Mouse (Mus musculus) neutrophil, adult 5-6 weeks (primary cell): ENCODE results near the gene Omt2b. TPM values are rescaled to one million over a fixed set of nuclear protein-coding genes. Genes with fewer than 3 reads are reported as not detected.
"Not testable (repeated sequence)": the region's sequence is repeated elsewhere in the genome, so short reads cannot be mapped to it uniquely, and the experiment has no call there.

Experiments
- ATAC-seq: fragments of 151-379, 151-347 bp; 2 replicates; pipeline ENCODE4 v1.8.0; 2017; ENCODE audit warnings: mild to moderate bottlenecking, moderate TSS enrichment; ENCODE audit not compliant: insufficient number of reproducible peaks, poor library complexity, low FRiP score, severe bottlenecking; ENCODE audit errors: extremely low read depth
- total RNA-seq: library from RNA; stranded (forward); fragments of 200-1000 nt; gene quantifications from 2 replicates; pipeline ENCODE4 v1.2.3, GENCODE M21; 2017

The Omt2b gene
- not detected in 2 replicates for total RNA-seq

GRCm38 (mm10) chr9:78327289-78327688 lies at the start of gene Omt2b:
Omt2b (plus strand) TSS chr9:78327589.
- ATAC-seq: not testable (repeated sequence)

GRCm38 (mm10) chr9:78282002-78282711 lies 45.2 kb upstream of the Omt2b start:
- not testable (repeated sequence) for ATAC-seq

GRCm38 (mm10) chr9:78289063-78289462 lies 38.3 kb upstream of the Omt2b start:
- ATAC-seq: not testable (repeated sequence)

GRCm38 (mm10) chr9:78289723-78290122 lies 37.7 kb upstream of the Omt2b start, which contains the start of gene Gm10639:
Gm10639 (plus strand) TSS chr9:78289923.
- ATAC-seq: not testable (repeated sequence)

- ATAC-seq: not testable (repeated sequence)
These were observed 34.9 kb upstream of the Omt2b start for GRCm38 (mm10) chr9:78292462-78292861.

GRCm38 (mm10) chr9:78293683-78294082 lies 33.7 kb upstream of the Omt2b start:
- ATAC-seq: not testable (repeated sequence)

- ATAC-seq: not testable (repeated sequence)
These were observed 32.6 kb upstream of the Omt2b start for GRCm38 (mm10) chr9:78294781-78295180.

GRCm38 (mm10) chr9:78296089-78296488 lies 31.3 kb upstream of the Omt2b start:
- ATAC-seq: 0 out of 2 replicates have a peak, but pooled peaks have one; percentile 35

GRCm38 (mm10) chr9:78298232-78298631 lies 29.2 kb upstream of the Omt2b start:
- no peak for ATAC-seq

GRCm38 (mm10) chr9:78299143-78299542 lies 28.2 kb upstream of the Omt2b start:
- ATAC-seq: not testable (repeated sequence)

- ATAC-seq: not testable (repeated sequence)
These were observed 19.3 kb upstream of the Omt2b start for GRCm38 (mm10) chr9:78308122-78308521.

GRCm38 (mm10) chr9:78314696-78315095 lies 12.7 kb upstream of the Omt2b start, which contains the start of gene Omt2a:
Omt2a (minus strand) TSS chr9:78314796.
- no peak for ATAC-seq

GRCm38 (mm10) chr9:78319499-78319898 lies 7.9 kb upstream of the Omt2b start:
- no peak for ATAC-seq

- not testable (repeated sequence) for ATAC-seq
These were observed 9.7 kb downstream of the Omt2b start for GRCm38 (mm10) chr9:78337050-78337449.

GRCm38 (mm10) chr9:78340324-78340723 lies 12.9 kb downstream of the Omt2b start:
- ATAC-seq: 0 out of 2 replicates have a peak, but pooled peaks have one; percentile 36

GRCm38 (mm10) chr9:78342494-78342893 lies 15.1 kb downstream of the Omt2b start:
- not testable (repeated sequence) for ATAC-seq

GRCm38 (mm10) chr9:78343055-78343454 lies 15.7 kb downstream of the Omt2b start:
- not testable (repeated sequence) for ATAC-seq

- not testable (repeated sequence) for ATAC-seq
These were observed 17.8 kb downstream of the Omt2b start for GRCm38 (mm10) chr9:78345235-78345634.

GRCm38 (mm10) chr9:78347004-78347403 lies 19.6 kb downstream of the Omt2b start:
- ATAC-seq: no peak

- not testable (repeated sequence) for ATAC-seq
These were observed 21.0 kb downstream of the Omt2b start for GRCm38 (mm10) chr9:78348206-78349004.
